Mouse (Mus musculus) G1E (cell line): Measurements from ENCODE around the gene Flvcr2.

Source experiments
- CTCF ChIP-seq: IDR thresholded peaks from 2 replicates; pipeline ENCODE4 v1.5.1; 2012; ENCODE audit warnings: low read depth, low read length, inconsistent platforms, mixed read lengths
- GATA1 ChIP-seq: IDR thresholded peaks from 2 replicates; pipeline ENCODE4 v1.6.1; 2012; ENCODE audit warnings: borderline replicate concordance, low read length, inconsistent platforms, mixed read lengths
- TAL1 ChIP-seq: conservative IDR thresholded peaks from 2 replicates; pipeline ENCODE4 v1.6.1; 2012; ENCODE audit warnings: low read depth, low read length, inconsistent platforms, mixed read lengths

- TF ChIP-seq CTCF (no peak), TAL1 (no peak), GATA1 (no peak)
Observed at GRCm38 (mm10) chr12:85747343-85747742, 1.0 kb downstream of the Flvcr2 start.
